ENCODE assay signal across 7 mouse cellular contexts in genomic region chr2:14873701-14874181, GRCm38 (mm10).
DNase-seq lines count a peak whose midpoint lies in the region; ATAC-seq and TF ChIP-seq lines count a peak whose summit lies in the region.

No protein-coding gene starts in this region.

- H3K27me3 ChIP-seq in liver, embryonic 11.5 days (replicated peaks; ENCODE audit: control insufficient read depth, insufficient read depth, low read length) = no peaks in the 10 kb centered on the region
- no peaks in the 10 kb centered on the region for H3K27me3 ChIP-seq in embryonic facial prominence, embryonic 13.5 days
- H3K27me3 ChIP-seq in hindbrain, postnatal 0 days (ENCODE audit: insufficient read depth, low read length) = no peaks in the 10 kb centered on the region
- no peaks in the 10 kb centered on the region for H3K27me3 ChIP-seq in midbrain, embryonic 12.5 days
- no peaks in the 10 kb centered on the region for H3K27me3 ChIP-seq in testis, adult 2 months (ENCODE audit: control insufficient read depth, insufficient read depth, low read length)

- TF ChIP-seq POLR2A in testis, adult 2 months (IDR thresholded peaks at IDR 0.05; ENCODE audit: control insufficient read depth, low read depth, low read length) = no peak

- no peak for ATAC-seq in liver, embryonic 11.5 days (replicated peaks; ENCODE audit: low FRiP score)
- no peak for ATAC-seq in embryonic facial prominence, embryonic 13.5 days (ENCODE audit: insufficient number of reproducible peaks, insufficient read depth, low FRiP score, low TSS enrichment, low read depth)
- peak; percentile 61 for ATAC-seq in hindbrain, postnatal 0 days
- ATAC-seq in midbrain, embryonic 12.5 days (ENCODE audit: low FRiP score, low read depth) = no peak; the same call in 1 of the 2 replicates

- no peak overlapping the region for H3K9ac ChIP-seq in liver, embryonic 11.5 days (ENCODE audit: low read depth, low read length)
- H3K9ac ChIP-seq in embryonic facial prominence, embryonic 13.5 days = no peak overlapping the region; the same call in 1 of the 2 replicates
- peak overlapping the region; percentile 56 for H3K9ac ChIP-seq in hindbrain, postnatal 0 days (replicated peaks; ENCODE audit: low read length)
- H3K9ac ChIP-seq in midbrain, embryonic 12.5 days (replicated peaks) = peak overlapping the region; percentile 46; the same call in 1 of the 2 replicates

- no peaks in the 10 kb centered on the region for H3K4me1 ChIP-seq in liver, embryonic 11.5 days (replicated peaks; ENCODE audit: control insufficient read depth, insufficient read depth, low read length)
- peaks cover 21% of the 10 kb centered on the region for H3K4me1 ChIP-seq in embryonic facial prominence, embryonic 13.5 days
- peaks cover 9% of the 10 kb centered on the region; the same call in 1 of the 2 replicates for H3K4me1 ChIP-seq in hindbrain, postnatal 0 days (ENCODE audit: insufficient read depth, low read length)
- H3K4me1 ChIP-seq in midbrain, embryonic 12.5 days = peaks cover 8% of the 10 kb centered on the region; the same call in 1 of the 2 replicates
- H3K4me1 ChIP-seq in testis, adult 2 months (ENCODE audit: control insufficient read depth, insufficient read depth, low read length) = peaks cover 3% of the 10 kb centered on the region

- no peak for DNase-seq in liver, embryonic 11.5 days (ENCODE audit: low spot score)
- DNase-seq in liver (no peak), adipocyte (ENCODE audit: low spot score) (no peak)
- peak; percentile 48 for DNase-seq in hindbrain, postnatal 0 days (ENCODE audit: low spot score)

- H3K36me3 ChIP-seq in liver, embryonic 11.5 days (ENCODE audit: control insufficient read depth, insufficient read depth, low read length) = no peaks in the 10 kb centered on the region
- H3K36me3 ChIP-seq in embryonic facial prominence, embryonic 13.5 days = no peaks in the 10 kb centered on the region
- no peaks in the 10 kb centered on the region for H3K36me3 ChIP-seq in hindbrain, postnatal 0 days (ENCODE audit: insufficient read depth, low read length)
- H3K36me3 ChIP-seq in midbrain, embryonic 12.5 days = no peaks in the 10 kb centered on the region
- no peaks in the 10 kb centered on the region for H3K36me3 ChIP-seq in testis, adult 2 months (ENCODE audit: control insufficient read depth, insufficient read depth, low read length)

- TF ChIP-seq CTCF in hindbrain, postnatal 0 days (IDR thresholded peaks at IDR 0.05; ENCODE audit: low read depth) = no peak
- TF ChIP-seq CTCF in testis, adult 2 months (IDR thresholded peaks at IDR 0.05; ENCODE audit: control insufficient read depth, insufficient read depth, insufficient replicate concordance, low read depth, low read length) = no peak

- WGBS in liver, embryonic 11.5 days = 37% methylated on average over 15 of the region's 15 CpGs
- 3% methylated on average over 15 of the region's 15 CpGs for WGBS in embryonic facial prominence, embryonic 13.5 days
- 6% methylated on average over 15 of the region's 15 CpGs for WGBS in hindbrain, postnatal 0 days
- WGBS in midbrain, embryonic 12.5 days = 8% methylated on average over 15 of the region's 15 CpGs

- no peak overlapping the region for H3K27ac ChIP-seq in liver, embryonic 11.5 days (ENCODE audit: low read depth, low read length)
- H3K27ac ChIP-seq in embryonic facial prominence, embryonic 13.5 days = no peak overlapping the region
- peak overlapping the region; percentile 77 for H3K27ac ChIP-seq in hindbrain, postnatal 0 days
- no peak overlapping the region for H3K27ac ChIP-seq in midbrain, embryonic 12.5 days (replicated peaks)
- no peak overlapping the region for H3K27ac ChIP-seq in testis, adult 2 months (ENCODE audit: control insufficient read depth, insufficient read depth, low read depth, low read length)

- H3K4me2 ChIP-seq in liver, embryonic 11.5 days = peak overlapping the region; percentile 3
- peak overlapping the region; percentile 54 for H3K4me2 ChIP-seq in embryonic facial prominence, embryonic 13.5 days
- H3K4me2 ChIP-seq in hindbrain, postnatal 0 days (ENCODE audit: low read depth, low read length) = peak overlapping the region; percentile 63
- H3K4me2 ChIP-seq in midbrain, embryonic 12.5 days (replicated peaks) = peak overlapping the region; percentile 47

- no peak overlapping the region for H3K4me3 ChIP-seq in liver, embryonic 11.5 days (ENCODE audit: low read depth, low read length)
- H3K4me3 ChIP-seq in embryonic facial prominence, embryonic 13.5 days = peak overlapping the region; percentile 29
- peak overlapping the region; percentile 42 for H3K4me3 ChIP-seq in hindbrain, postnatal 0 days (ENCODE audit: low read length)
- H3K4me3 ChIP-seq in midbrain, embryonic 12.5 days = peak overlapping the region; percentile 26
- peak overlapping the region; percentile 52 for H3K4me3 ChIP-seq in testis, adult 2 months (ENCODE audit: control insufficient read depth, low read depth, low read length)

- no peaks in the 10 kb centered on the region for H3K9me3 ChIP-seq in liver, embryonic 11.5 days (ENCODE audit: control insufficient read depth, low read length)
- no peaks in the 10 kb centered on the region for H3K9me3 ChIP-seq in embryonic facial prominence, embryonic 13.5 days
- no peaks in the 10 kb centered on the region for H3K9me3 ChIP-seq in hindbrain, postnatal 0 days (ENCODE audit: low read length)
- H3K9me3 ChIP-seq in midbrain, embryonic 12.5 days = no peaks in the 10 kb centered on the region

Comparison
In these comparisons a context has a peak if more than half of its experiments do, and no peak if none do; other contexts are left out.
1. H3K4me2 ChIP-seq: peak in every context shown above with its lines; median percentile 63 in hindbrain, postnatal 0 days; 54 in embryonic facial prominence, embryonic 13.5 days; 47 in midbrain, embryonic 12.5 days; 3 in liver, embryonic 11.5 days.
2. H3K9ac ChIP-seq: peak in hindbrain, postnatal 0 days (single experiment) and midbrain, embryonic 12.5 days (single experiment); none in liver, embryonic 11.5 days (single experiment) and embryonic facial prominence, embryonic 13.5 days (single experiment).